Mouse (Mus musculus) E14TG2a.4 (cell line): ENCODE measurements around the gene Mrln.
"Not testable (repeated sequence)": the region's sequence is repeated elsewhere in the genome, so short reads cannot be mapped to it uniquely, and the experiment has no call there.

Source experiments
- H3K27me3 ChIP-seq: 2 replicates; pipeline ENCODE4 v1.6.1; 2014; ENCODE audit warnings: low read length, control low read depth; ENCODE audit not compliant: insufficient read depth
- H3K36me3 ChIP-seq: 2 replicates; pipeline ENCODE4 v1.6.1; 2014; ENCODE audit warnings: low read length, control low read depth; ENCODE audit not compliant: insufficient read depth
- H3K4me1 ChIP-seq: replicated peaks from 2 replicates; pipeline ENCODE4 v1.6.1; 2014; ENCODE audit warnings: low read depth, low read length, control low read depth
- H3K4me3 ChIP-seq: replicated peaks from 2 replicates; pipeline ENCODE4 v1.5.1; 2014; ENCODE audit warnings: mild to moderate bottlenecking, low read length
- H3K9me3 ChIP-seq: 2 replicates; pipeline ENCODE4 v1.6.1; 2014; ENCODE audit warnings: low read length, control low read depth
- CTCF ChIP-seq: conservative IDR thresholded peaks from 2 replicates; pipeline ENCODE4 v1.5.1; 2014; ENCODE audit warnings: low read length
- NANOG ChIP-seq: IDR thresholded peaks from 2 replicates; pipeline ENCODE4 v1.6.1; 2014; ENCODE audit warnings: borderline replicate concordance, low read length, mixed read lengths
- POU5F1 ChIP-seq: IDR thresholded peaks from 2 replicates; pipeline ENCODE4 v1.6.1; 2014; ENCODE audit warnings: low read length, borderline replicate concordance

Gene Mrln

GRCm38 (mm10) chr10:70199466-70200210, 4.8 kb upstream of the Mrln start:
- H3K36me3 ChIP-seq = no peaks in the 10 kb centered on the region
- no peaks in the 10 kb centered on the region for H3K9me3 ChIP-seq
- no peak overlapping the region for H3K4me3 ChIP-seq
- no peaks in the 10 kb centered on the region for H3K27me3 ChIP-seq
- peaks cover 11% of the 10 kb centered on the region for H3K4me1 ChIP-seq
- no peak for TF ChIP-seq CTCF
- TF ChIP-seq NANOG = no peak
- TF ChIP-seq POU5F1 = no peak

- TF ChIP-seq CTCF (no peak), NANOG (no peak), POU5F1 (no peak)
- H3K4me1 ChIP-seq = peaks cover 2% of the 10 kb centered on the region
- H3K36me3 ChIP-seq = no peaks in the 10 kb centered on the region
- H3K4me3 ChIP-seq = no peak overlapping the region
- no peaks in the 10 kb centered on the region for H3K9me3 ChIP-seq
- H3K27me3 ChIP-seq = no peaks in the 10 kb centered on the region
Observed at GRCm38 (mm10) chr10:70200889-70201500, 3.5 kb upstream of the Mrln start.

- no peaks in the 10 kb centered on the region for H3K36me3 ChIP-seq
- H3K27me3 ChIP-seq = no peaks in the 10 kb centered on the region
- no peak overlapping the region for H3K4me3 ChIP-seq
- peaks cover 4% of the 10 kb centered on the region for H3K4me1 ChIP-seq
- TF ChIP-seq POU5F1 (no peak), CTCF (no peak), NANOG (no peak)
- H3K9me3 ChIP-seq = no peaks in the 10 kb centered on the region
Observed at GRCm38 (mm10) chr10:70211281-70211680, 6.8 kb downstream of the Mrln start.

- TF ChIP-seq NANOG (no peak), CTCF (no peak), POU5F1 (no peak)
- H3K36me3 ChIP-seq = no peaks in the 10 kb centered on the region
- H3K9me3 ChIP-seq = no peaks in the 10 kb centered on the region
- H3K4me3 ChIP-seq = no peak overlapping the region
- H3K4me1 ChIP-seq = peaks cover 10% of the 10 kb centered on the region
- H3K27me3 ChIP-seq = no peaks in the 10 kb centered on the region
Observed at GRCm38 (mm10) chr10:70220971-70221370, 16.5 kb downstream of the Mrln start.

- H3K4me1 ChIP-seq, H3K9me3 ChIP-seq, H3K27me3 ChIP-seq, H3K36me3 ChIP-seq, H3K4me3 ChIP-seq: not testable (repeated sequence)
Observed at GRCm38 (mm10) chr10:70222231-70222630, 17.8 kb downstream of the Mrln start.

- H3K9me3 ChIP-seq = no peaks in the 10 kb centered on the region
- TF ChIP-seq POU5F1 = no peak
- no peak for TF ChIP-seq CTCF
- TF ChIP-seq NANOG = no peak
- H3K4me1 ChIP-seq = 0 out of 2 replicates have a peak, but pooled peaks cover 7% of the 10 kb centered on the region
- 0 out of 2 replicates have a peak, but pooled peaks cover 9% of the 10 kb centered on the region for H3K27me3 ChIP-seq
- no peaks in the 10 kb centered on the region for H3K36me3 ChIP-seq
- no peak overlapping the region for H3K4me3 ChIP-seq
Observed at GRCm38 (mm10) chr10:70224571-70224970, 20.1 kb downstream of the Mrln start.

- TF ChIP-seq NANOG (no peak), CTCF (no peak), POU5F1 (no peak)
- H3K4me1 ChIP-seq = 0 out of 2 replicates have a peak, but pooled peaks cover 7% of the 10 kb centered on the region
- peaks cover 15% of the 10 kb centered on the region; the same call in 1 of the 2 replicates for H3K27me3 ChIP-seq
- H3K9me3 ChIP-seq = no peaks in the 10 kb centered on the region
- no peak overlapping the region for H3K4me3 ChIP-seq
- H3K36me3 ChIP-seq = no peaks in the 10 kb centered on the region
Observed at GRCm38 (mm10) chr10:70225760-70226159, 21.3 kb downstream of the Mrln start.

GRCm38 (mm10) chr10:70226608-70227007, 22.1 kb downstream of the Mrln start:
- H3K9me3 ChIP-seq = no peaks in the 10 kb centered on the region
- no peaks in the 10 kb centered on the region for H3K36me3 ChIP-seq
- peaks cover 17% of the 10 kb centered on the region; the same call in 1 of the 2 replicates for H3K27me3 ChIP-seq
- TF ChIP-seq POU5F1 = no peak
- TF ChIP-seq CTCF = no peak
- TF ChIP-seq NANOG = no peak
- H3K4me3 ChIP-seq = no peak overlapping the region
- H3K4me1 ChIP-seq = 0 out of 2 replicates have a peak, but pooled peaks cover 7% of the 10 kb centered on the region

GRCm38 (mm10) chr10:70230352-70230751, 25.9 kb downstream of the Mrln start:
- no peak for TF ChIP-seq CTCF
- no peak for TF ChIP-seq POU5F1
- no peak for TF ChIP-seq NANOG
- H3K27me3 ChIP-seq = peaks cover 17% of the 10 kb centered on the region; the same call in 1 of the 2 replicates
- peaks cover 5% of the 10 kb centered on the region for H3K9me3 ChIP-seq
- 0 out of 2 replicates have a peak, but pooled peaks cover 4% of the 10 kb centered on the region for H3K4me1 ChIP-seq
- H3K4me3 ChIP-seq = no peak overlapping the region
- H3K36me3 ChIP-seq = no peaks in the 10 kb centered on the region
